Mouse (Mus musculus) bone marrow macrophage, adult 2 months (primary cell): ENCODE data around the gene Eef1b2. TPM values are rescaled to one million over a fixed set of nuclear protein-coding genes. Genes with fewer than 3 reads are reported as not detected.
"Not testable (repeated sequence)": the region's sequence is repeated elsewhere in the genome, so short reads cannot be mapped to it uniquely, and the experiment has no call there.

Experiments used
- H3K27ac ChIP-seq: 2 replicates; pipeline ENCODE4 v1.5.1; 2012; ENCODE audit warnings: low read depth, low read length; ENCODE audit not compliant: insufficient read depth
- H3K4me1 ChIP-seq: 2 replicates; pipeline ENCODE4 v1.6.1; 2012; ENCODE audit warnings: low read length; ENCODE audit not compliant: control insufficient read depth, insufficient read depth
- H3K4me3 ChIP-seq: 2 replicates; pipeline ENCODE4 v1.5.1; 2012; ENCODE audit warnings: mild to moderate bottlenecking, low read length, moderate library complexity; ENCODE audit not compliant: insufficient read depth
- CTCF ChIP-seq: IDR thresholded peaks from 2 replicates; pipeline ENCODE4 v1.5.1; 2012; ENCODE audit warnings: low read depth, mild to moderate bottlenecking, low read length, moderate library complexity
- POLR2A ChIP-seq: IDR thresholded peaks from 2 replicates; pipeline ENCODE4 v1.6.1; 2012; ENCODE audit warnings: mild to moderate bottlenecking, low read depth, low read length, borderline replicate concordance
- polyA plus RNA-seq: library from polyadenylated mRNA; stranded (reverse); fragments of >200 nt; gene quantifications from 2 replicates; pipeline ENCODE4 v1.2.4, GENCODE M21; 2012; ENCODE audit not compliant: missing spikeins, insufficient read depth, insufficient read length

Eef1b2 gene
- 949 and 998 TPM in 2 replicates for polyA plus RNA-seq

GRCm38 (mm10) chr1:63176604-63177421, at the start of gene Eef1b2, which contains the start of gene Ndufs1:
Eef1b2 (plus strand) TSS chr1:63176825.
Ndufs1 (minus strand) TSS chr1:63176833.
- Histone ChIP-seq H3K4me1 (peaks cover 12% of the 10 kb centered on the region), H3K27ac (peak within 1 kb of the TSS; percentile 85), H3K4me3 (peak within 1 kb of the TSS; percentile 86)
- TF ChIP-seq CTCF (no peak), POLR2A (peak; percentile 90)

GRCm38 (mm10) chr1:63129273-63129672, 47.4 kb upstream of the Eef1b2 start:
- no peak overlapping the region for H3K4me3 ChIP-seq
- TF ChIP-seq POLR2A (no peak), CTCF (no peak)
- no peak overlapping the region for H3K27ac ChIP-seq
- peaks cover 14% of the 10 kb centered on the region for H3K4me1 ChIP-seq

GRCm38 (mm10) chr1:63129857-63130690, 46.6 kb upstream of the Eef1b2 start:
- H3K27ac ChIP-seq: peak overlapping the region; percentile 53
- no peak for TF ChIP-seq POLR2A
- TF ChIP-seq CTCF: no peak
- H3K4me3 ChIP-seq: peak overlapping the region; percentile 54
- peaks cover 14% of the 10 kb centered on the region for H3K4me1 ChIP-seq

- TF ChIP-seq CTCF: no peak
- no peak for TF ChIP-seq POLR2A
- H3K4me3 ChIP-seq: no peak overlapping the region
- H3K27ac ChIP-seq: no peak overlapping the region
- peaks cover 14% of the 10 kb centered on the region for H3K4me1 ChIP-seq
Measured at GRCm38 (mm10) chr1:63130883-63131282, 45.7 kb upstream of the Eef1b2 start.

- Histone ChIP-seq H3K4me3 (no peak overlapping the region), H3K4me1 (peaks cover 14% of the 10 kb centered on the region), H3K27ac (no peak overlapping the region)
- TF ChIP-seq CTCF: no peak
- no peak for TF ChIP-seq POLR2A
Measured at GRCm38 (mm10) chr1:63131766-63132165, 44.9 kb upstream of the Eef1b2 start.

GRCm38 (mm10) chr1:63134530-63134929, 42.1 kb upstream of the Eef1b2 start:
- H3K4me3 ChIP-seq: no peak overlapping the region
- H3K27ac ChIP-seq: no peak overlapping the region
- peaks cover 18% of the 10 kb centered on the region for H3K4me1 ChIP-seq
- no peak for TF ChIP-seq CTCF
- no peak for TF ChIP-seq POLR2A

- TF ChIP-seq POLR2A (no peak), CTCF (no peak)
- Histone ChIP-seq H3K4me3 (no peak overlapping the region), H3K4me1 (peaks cover 7% of the 10 kb centered on the region), H3K27ac (no peak overlapping the region)
Measured at GRCm38 (mm10) chr1:63137971-63138370, 38.7 kb upstream of the Eef1b2 start.

- not testable (repeated sequence) for H3K4me3 ChIP-seq, H3K4me1 ChIP-seq, H3K27ac ChIP-seq
Measured at GRCm38 (mm10) chr1:63138586-63138985, 38.0 kb upstream of the Eef1b2 start.

- Histone ChIP-seq H3K4me3 (no peak overlapping the region), H3K4me1 (peaks cover 7% of the 10 kb centered on the region), H3K27ac (no peak overlapping the region)
- TF ChIP-seq CTCF: no peak
- TF ChIP-seq POLR2A: no peak
Measured at GRCm38 (mm10) chr1:63140231-63140630, 36.4 kb upstream of the Eef1b2 start.

GRCm38 (mm10) chr1:63168638-63169037, 8.0 kb upstream of the Eef1b2 start:
- no peak for TF ChIP-seq POLR2A
- no peak for TF ChIP-seq CTCF

GRCm38 (mm10) chr1:63175853-63176252, 772 bp upstream of the Eef1b2 start:
- Histone ChIP-seq H3K4me1 (peaks cover 12% of the 10 kb centered on the region), H3K27ac (peak overlapping the region; percentile 85), H3K4me3 (peak overlapping the region; percentile 86)
- TF ChIP-seq POLR2A: no peak

More at GRCm38 (mm10) chr1:63168638-63169037, 8.0 kb upstream of the Eef1b2 start:
- H3K27ac ChIP-seq: no peak overlapping the region
- no peaks in the 10 kb centered on the region for H3K4me1 ChIP-seq
- H3K4me3 ChIP-seq: no peak overlapping the region
